Mouse (Mus musculus) lung, postnatal 0 days (tissue): ENCODE measurements at regions not wholly inside any gene's neighbourhood (a gene's known extent, or its start where the extent isn't known, plus 50 kb on each side); places are given as distances from the start of the nearest gene placed in this dataset.

Source experiments
- ATAC-seq: fragments of 200-750 bp; cut with Nextera tagmentation; 2 replicates; pipeline ENCODE4 v1.8.0; 2017; ENCODE audit warnings: moderate library complexity
- DNase-seq: peaks from one replicate; pipeline ENCODE4 v3.0.0-alpha.2; 2016; ENCODE audit warnings: low spot score
- H3K27ac ChIP-seq: fragments of 300-500 bp; sonication (generic); 2 replicates; pipeline ENCODE4 v1.5.1; 2014; ENCODE audit warnings: antibody characterized with exemption, mild to moderate bottlenecking, low read length, mixed read lengths
- H3K27me3 ChIP-seq: fragments of 300-500 bp; sonication (generic); replicated peaks from 2 replicates; pipeline ENCODE4 v1.6.1; 2014; ENCODE audit warnings: low read length, mixed read lengths; ENCODE audit not compliant: insufficient read depth
- H3K36me3 ChIP-seq: fragments of 300-500 bp; sonication (generic); 2 replicates; pipeline ENCODE4 v1.6.1; 2014; ENCODE audit warnings: low read length, mixed read lengths; ENCODE audit not compliant: insufficient read depth
- H3K4me1 ChIP-seq: fragments of 300-500 bp; sonication (generic); 2 replicates; pipeline ENCODE4 v1.6.1; 2014; ENCODE audit warnings: antibody characterized with exemption, low read depth, low read length, mixed read lengths; ENCODE audit not compliant: insufficient read depth
- H3K4me2 ChIP-seq: fragments of 300-500 bp; sonication (generic); replicated peaks from 2 replicates; pipeline ENCODE4 v1.6.1; 2014; ENCODE audit warnings: low read depth, mild to moderate bottlenecking, low read length, moderate library complexity, mixed read lengths
- H3K4me3 ChIP-seq: fragments of 300-500 bp; sonication (generic); 2 replicates; pipeline ENCODE4 v1.5.1; 2014; ENCODE audit warnings: low read depth, low read length
- H3K9ac ChIP-seq: fragments of 300-500 bp; sonication (generic); replicated peaks from 2 replicates; pipeline ENCODE4 v1.6.1; 2014; ENCODE audit warnings: low read depth, mild to moderate bottlenecking
- H3K9me3 ChIP-seq: fragments of 300-500 bp; sonication (generic); 2 replicates; pipeline ENCODE4 v1.6.1; 2016; ENCODE audit warnings: low read length, mixed read lengths
- CTCF ChIP-seq: IDR thresholded peaks from 2 replicates; pipeline ENCODE4 v1.5.1; 2016; ENCODE audit warnings: antibody characterized with exemption, mild to moderate bottlenecking
- EP300 ChIP-seq: IDR thresholded peaks from 2 replicates; pipeline ENCODE4 v1.6.1; 2016; ENCODE audit warnings: antibody characterized with exemption, mild to moderate bottlenecking, control low read depth
- WGBS: fragments of 180-500 bp; shearing (Covaris S2); extraction: QIAGEN DNeasy Blood & Tissue Kit; methylation state at CpG from one replicate; pipeline ENCODE4 v1.1.7; 2014; 5-methylcytosine and 5-hydroxymethylcytosine counted together

DNA sequence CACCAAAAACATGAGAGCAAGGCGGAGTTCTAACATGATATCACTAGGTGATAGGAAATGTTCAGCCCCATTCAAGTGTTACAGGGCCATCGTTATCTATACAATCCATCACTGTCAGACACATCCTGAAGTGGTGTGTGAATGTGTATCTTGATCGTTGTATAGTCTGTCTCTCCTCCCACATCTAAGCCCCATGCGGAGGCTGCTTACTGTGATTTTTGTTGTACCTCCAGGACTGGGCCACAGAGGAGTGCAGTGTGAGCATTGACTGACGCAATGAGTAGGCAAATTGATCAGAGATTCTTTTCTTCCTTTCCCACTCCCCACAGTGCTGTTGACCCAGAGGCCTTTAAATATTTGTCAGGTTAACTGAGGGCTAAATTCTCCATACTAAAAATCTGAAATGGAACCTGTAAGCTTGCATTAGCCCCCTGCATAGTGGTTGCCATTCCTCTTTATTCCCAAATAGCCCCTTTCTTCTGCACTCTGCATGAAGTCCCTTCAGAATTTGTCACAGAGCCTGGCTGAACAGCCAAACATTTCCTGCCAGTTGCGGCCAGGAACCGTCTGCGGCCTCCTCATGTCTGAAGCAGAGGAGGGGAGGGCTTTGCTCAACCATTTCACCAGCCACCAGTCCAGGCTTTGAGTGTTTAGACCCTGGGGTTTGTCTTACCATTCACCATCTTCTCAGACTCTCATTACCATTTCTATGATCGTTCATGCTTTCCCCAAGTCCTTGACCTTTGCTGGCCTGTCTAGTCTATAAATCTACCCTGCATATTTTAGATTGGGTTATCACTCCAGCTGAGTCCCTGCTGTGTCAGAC lies 119.3 kb downstream of the Ttc8 start:
- Histone ChIP-seq H3K36me3 (no peaks in the 10 kb centered on the region), H3K9me3 (no peaks in the 10 kb centered on the region), H3K27me3 (no peaks in the 10 kb centered on the region), H3K4me3 (no peak overlapping the region), H3K4me2 (no peak overlapping the region), H3K9ac (no peak overlapping the region), H3K4me1 (no peaks in the 10 kb centered on the region), H3K27ac (no peak overlapping the region)
- ATAC-seq = no peak
- no peak for DNase-seq
- no peak for TF ChIP-seq CTCF
- no peak for TF ChIP-seq EP300
- 36% methylated on average over 9 of the region's 9 CpGs for WGBS

DNA sequence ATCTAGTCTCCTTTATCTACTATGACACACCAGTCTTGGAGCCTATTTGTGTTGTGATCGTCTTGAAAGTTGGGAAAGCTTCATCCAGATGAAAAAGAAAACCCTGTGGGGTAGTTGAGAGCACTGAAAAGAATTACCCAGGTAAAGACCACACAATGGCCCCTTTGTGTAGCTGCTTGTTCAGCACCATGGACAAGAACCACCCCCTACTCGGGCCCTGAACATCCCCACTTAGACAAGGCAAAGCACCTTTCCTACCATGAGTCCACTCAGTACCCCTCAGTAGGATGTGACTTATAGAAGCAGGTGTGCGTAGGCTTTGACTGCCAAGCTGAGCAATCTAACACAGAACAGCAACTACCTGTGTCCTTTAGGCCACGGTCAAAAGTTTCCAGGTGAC lies 121.2 kb downstream of the Ttc8 start:
- no peak for DNase-seq
- no peak for TF ChIP-seq EP300
- TF ChIP-seq CTCF = no peak
- 43% methylated on average over 4 of the region's 4 CpGs for WGBS

GRCm38 (mm10) chr12:99042918-99043862 lies 122.8 kb downstream of the Ttc8 start:
- Histone ChIP-seq H3K9me3 (no peaks in the 10 kb centered on the region), H3K36me3 (no peaks in the 10 kb centered on the region), H3K9ac (no peak overlapping the region), H3K4me3 (no peak overlapping the region), H3K4me1 (no peaks in the 10 kb centered on the region), H3K4me2 (no peak overlapping the region), H3K27me3 (no peaks in the 10 kb centered on the region), H3K27ac (no peak overlapping the region)
- ATAC-seq (no peak), DNase-seq (no peak)
- TF ChIP-seq EP300 = no peak
- TF ChIP-seq CTCF = no peak
- 72% methylated on average over 16 of the region's 16 CpGs for WGBS

More for the DNA sequence above, 121.2 kb downstream of the Ttc8 start:
- no peak overlapping the region for H3K9ac ChIP-seq
- no peak overlapping the region for H3K4me3 ChIP-seq
- no peaks in the 10 kb centered on the region for H3K27me3 ChIP-seq
- H3K4me2 ChIP-seq = no peak overlapping the region
- no peak for ATAC-seq
- no peak overlapping the region for H3K27ac ChIP-seq
- no peaks in the 10 kb centered on the region for H3K4me1 ChIP-seq
- no peaks in the 10 kb centered on the region for H3K36me3 ChIP-seq
- H3K9me3 ChIP-seq = no peaks in the 10 kb centered on the region

DNA sequence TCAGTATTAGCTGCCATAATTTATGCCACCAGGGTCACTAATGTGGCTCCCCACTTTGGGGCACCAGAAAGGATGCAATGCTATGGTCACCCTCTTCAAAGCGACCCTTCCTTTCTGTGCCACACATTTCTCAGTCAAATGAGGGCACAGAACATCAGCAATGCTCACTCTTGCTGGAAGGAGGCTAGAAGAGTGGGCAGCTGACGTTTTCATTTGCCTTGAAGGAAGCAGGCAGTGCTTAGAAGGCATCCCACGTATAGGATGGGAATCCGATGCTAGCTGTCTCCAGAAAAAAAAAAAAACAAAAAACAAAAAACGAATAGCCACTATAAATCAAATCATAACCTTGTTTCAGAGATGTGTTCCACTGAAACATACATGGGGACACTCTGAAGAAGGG lies 124.1 kb downstream of the Ttc8 start:
- H3K36me3 ChIP-seq = no peaks in the 10 kb centered on the region
- 56% methylated on average over 5 of the region's 5 CpGs for WGBS
- H3K9ac ChIP-seq = no peak overlapping the region
- no peak overlapping the region for H3K27ac ChIP-seq
- no peak overlapping the region for H3K4me3 ChIP-seq
- H3K4me1 ChIP-seq = no peaks in the 10 kb centered on the region
- no peak for DNase-seq
- no peak for ATAC-seq
- H3K4me2 ChIP-seq = no peak overlapping the region
- H3K9me3 ChIP-seq = no peaks in the 10 kb centered on the region
- TF ChIP-seq CTCF (no peak), EP300 (no peak)
- no peaks in the 10 kb centered on the region for H3K27me3 ChIP-seq

DNA sequence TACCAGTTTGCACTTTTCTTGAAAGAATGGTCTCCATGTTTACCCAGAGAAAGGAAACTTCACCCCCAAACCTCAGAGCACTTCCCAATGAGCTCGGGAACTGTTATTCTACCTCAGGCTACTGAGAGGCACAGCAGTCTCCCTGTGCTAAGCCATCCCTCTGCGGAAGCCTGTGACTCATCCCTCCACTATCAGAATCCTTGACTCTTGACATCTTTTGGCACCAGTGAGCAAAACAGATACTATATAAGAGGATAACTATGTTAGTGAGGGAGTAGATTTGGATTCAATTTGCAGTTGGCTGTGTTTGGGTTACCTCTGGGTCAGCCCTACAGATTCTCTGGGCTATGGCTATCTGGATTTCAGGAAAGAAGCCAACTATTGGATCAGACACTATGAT lies 130.1 kb downstream of the Ttc8 start:
- Histone ChIP-seq H3K4me2 (no peak overlapping the region), H3K9ac (no peak overlapping the region), H3K27me3 (no peaks in the 10 kb centered on the region), H3K27ac (no peak overlapping the region), H3K4me3 (no peak overlapping the region), H3K9me3 (no peaks in the 10 kb centered on the region), H3K4me1 (no peaks in the 10 kb centered on the region), H3K36me3 (no peaks in the 10 kb centered on the region)
- WGBS = 67% methylated on average over 2 of the region's 2 CpGs
- no peak for TF ChIP-seq EP300
- no peak for TF ChIP-seq CTCF
- DNase-seq (no peak), ATAC-seq (no peak)

DNA sequence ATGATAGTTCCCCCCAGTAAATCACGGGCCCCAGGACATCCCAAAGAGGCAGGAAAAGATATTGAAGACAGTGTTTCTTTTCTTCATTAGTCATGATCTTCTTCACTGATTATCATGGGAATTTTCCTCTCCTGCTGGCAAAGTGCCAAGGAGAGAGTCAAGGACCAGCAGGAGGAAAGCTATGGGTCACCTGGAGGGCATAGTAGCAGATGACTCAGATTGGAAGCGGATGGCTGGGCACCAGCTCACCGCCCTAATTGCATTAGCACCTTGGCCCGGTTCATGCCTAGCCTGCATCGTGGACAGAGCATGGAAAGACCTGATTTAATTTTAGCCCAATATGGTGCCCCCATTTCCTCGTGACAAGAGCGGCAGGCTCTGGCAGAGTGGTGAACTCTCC lies 132.2 kb downstream of the Ttc8 start:
- H3K4me2 ChIP-seq = no peak overlapping the region
- TF ChIP-seq EP300 (no peak), CTCF (no peak)
- H3K9me3 ChIP-seq = no peaks in the 10 kb centered on the region
- WGBS = 73% methylated on average over 7 of the region's 7 CpGs
- ATAC-seq (no peak), DNase-seq (no peak)
- H3K27me3 ChIP-seq = no peaks in the 10 kb centered on the region
- no peak overlapping the region for H3K27ac ChIP-seq
- no peaks in the 10 kb centered on the region for H3K4me1 ChIP-seq
- H3K4me3 ChIP-seq = no peak overlapping the region
- no peak overlapping the region for H3K9ac ChIP-seq
- H3K36me3 ChIP-seq = no peaks in the 10 kb centered on the region
